Mouse (Mus musculus) adrenal gland, postnatal 14 days (tissue): ENCODE data around the gene Kif12. TPM values are rescaled to one million over a fixed set of nuclear protein-coding genes. Genes with fewer than 3 reads are reported as not detected.

Experiments
- DNase-seq: peaks from one replicate; pipeline ENCODE4 v3.0.0; 2021; ENCODE audit warnings: mixed read lengths
- total RNA-seq: library from RNA; stranded (reverse); gene quantifications from 2 replicates; pipeline ENCODE4 v1.2.3, GENCODE M21; 2021

Kif12 gene
- total RNA-seq, 1 experiment from 2014 or later: not detected

DNA sequence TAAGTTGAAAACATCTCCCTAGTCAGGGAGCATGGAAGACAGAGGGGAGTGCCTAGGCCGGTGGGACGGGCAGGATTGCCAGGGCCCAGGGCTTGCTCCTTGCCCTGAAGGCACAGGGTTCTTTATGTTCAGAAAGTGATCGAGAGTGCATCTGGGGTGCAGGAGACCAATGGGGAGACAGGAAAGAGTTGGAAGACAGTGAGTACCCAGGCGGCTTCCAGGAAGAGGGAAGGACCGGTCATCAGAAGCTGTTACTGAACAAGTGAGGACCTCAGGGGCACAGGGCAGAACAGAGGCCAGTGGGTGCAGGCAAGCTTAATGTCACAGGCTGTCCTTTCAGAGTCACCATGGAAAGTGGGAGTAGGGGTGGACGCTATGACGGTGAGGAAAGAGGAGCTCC is 13.7 kb downstream of the Kif12 start:
- DNase-seq: no peak

DNA sequence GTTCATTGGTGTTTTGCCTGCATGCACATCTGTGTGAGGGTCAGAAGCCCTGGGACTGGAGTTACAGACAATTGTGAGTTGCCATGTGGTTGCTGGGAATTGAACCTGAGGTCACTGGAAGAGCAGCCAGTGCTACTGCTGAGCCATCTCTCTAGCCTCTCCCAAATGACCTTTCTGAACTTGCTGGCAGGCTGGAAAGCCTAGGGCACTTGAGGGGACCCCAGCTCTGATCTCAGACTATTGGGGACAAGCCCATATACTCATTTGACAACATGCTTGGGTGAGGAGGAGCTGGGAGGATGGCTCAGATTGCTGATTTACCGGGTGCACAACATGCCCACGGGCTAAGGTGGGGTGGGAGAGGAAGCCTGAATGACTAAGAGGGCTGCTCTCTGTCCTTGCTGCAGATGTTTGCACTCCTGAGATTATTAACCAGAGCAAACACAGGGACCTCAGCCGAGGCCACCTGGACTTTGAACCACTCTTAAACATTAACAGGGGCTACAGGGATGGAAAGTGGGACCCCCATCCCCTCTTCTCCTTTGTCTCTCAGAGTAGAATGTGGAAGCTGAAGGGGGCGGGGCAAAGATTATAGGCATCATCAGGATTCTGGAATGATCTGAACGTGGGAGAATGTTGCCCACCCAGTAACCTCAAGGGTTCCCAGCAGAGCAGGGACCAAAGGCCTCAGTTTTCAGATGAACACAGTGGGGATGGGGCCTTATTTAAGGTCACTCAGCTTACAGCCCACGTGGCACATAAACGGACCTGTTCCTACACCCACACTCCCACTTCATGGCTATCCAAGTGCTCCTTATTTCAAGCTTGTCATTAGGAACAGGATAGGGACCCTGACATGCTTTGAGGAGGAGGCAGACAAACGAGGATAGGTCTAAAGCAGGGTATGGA is 15.0 kb downstream of the Kif12 start:
- DNase-seq: no peak

DNA sequence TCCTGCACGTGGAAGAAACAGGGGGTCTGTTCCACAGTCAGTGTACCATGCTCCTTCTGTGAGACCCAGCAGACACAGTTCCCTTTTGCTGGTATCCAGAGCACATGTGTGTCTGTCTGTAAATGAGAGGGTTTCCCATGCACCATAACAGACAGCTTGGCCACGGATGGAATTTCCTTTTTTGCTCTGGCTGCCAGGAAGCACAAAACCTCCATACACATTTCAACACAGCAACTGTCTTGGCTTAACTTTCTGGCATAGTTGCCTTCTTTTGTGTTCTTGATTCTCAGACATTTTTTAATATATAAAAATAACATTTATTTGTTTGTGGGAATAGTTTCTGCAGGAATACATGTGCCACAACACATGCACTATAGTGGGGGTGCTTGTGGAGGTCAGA is 16.3 kb downstream of the Kif12 start:
- DNase-seq: no peak

DNA sequence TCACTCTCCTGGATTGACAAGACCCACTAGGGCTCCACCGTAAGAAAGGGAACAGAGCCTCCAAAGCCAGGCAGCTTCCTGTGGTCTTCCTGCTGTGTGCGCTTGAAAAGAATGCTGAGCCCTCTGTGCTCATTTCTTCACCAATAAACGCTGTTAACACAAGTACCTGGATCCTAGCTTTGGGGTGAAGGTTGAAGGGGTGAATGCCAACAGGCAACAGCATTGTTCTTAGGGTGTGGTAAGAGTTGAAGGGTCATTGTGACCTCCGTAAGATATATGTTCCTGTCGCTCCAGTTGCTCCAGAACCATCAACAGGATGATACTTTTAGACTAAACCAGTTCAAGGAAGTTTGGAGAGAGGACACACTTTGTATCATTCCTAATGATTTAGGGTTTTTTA is 17.2 kb downstream of the Kif12 start, which contains the start of gene Ambp:
Gene Ambp, minus strand, starts transcription at position 101 of the 400 bp plus-strand sequence.
- DNase-seq: no peak

DNA sequence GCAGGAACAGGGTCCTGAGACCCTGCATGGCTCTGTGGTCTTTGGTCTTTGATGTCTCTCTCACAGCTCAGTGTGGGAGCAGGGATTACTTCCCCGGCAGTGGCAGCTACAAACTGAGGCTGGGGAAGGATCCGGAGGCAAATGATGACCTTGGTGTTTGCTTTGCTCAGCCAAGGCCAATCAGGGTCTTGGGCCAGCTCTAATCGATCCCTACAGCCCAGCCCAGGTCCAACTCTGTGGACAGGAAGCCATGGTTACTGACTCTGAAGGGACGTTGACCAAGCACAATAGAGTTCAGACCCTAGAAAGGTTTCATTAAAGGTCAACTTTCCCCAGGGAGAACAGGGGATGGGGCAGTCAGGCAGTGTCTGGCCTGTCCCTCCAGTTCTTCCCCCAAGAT is 17.9 kb downstream of the Kif12 start:
- DNase-seq: no peak

DNA sequence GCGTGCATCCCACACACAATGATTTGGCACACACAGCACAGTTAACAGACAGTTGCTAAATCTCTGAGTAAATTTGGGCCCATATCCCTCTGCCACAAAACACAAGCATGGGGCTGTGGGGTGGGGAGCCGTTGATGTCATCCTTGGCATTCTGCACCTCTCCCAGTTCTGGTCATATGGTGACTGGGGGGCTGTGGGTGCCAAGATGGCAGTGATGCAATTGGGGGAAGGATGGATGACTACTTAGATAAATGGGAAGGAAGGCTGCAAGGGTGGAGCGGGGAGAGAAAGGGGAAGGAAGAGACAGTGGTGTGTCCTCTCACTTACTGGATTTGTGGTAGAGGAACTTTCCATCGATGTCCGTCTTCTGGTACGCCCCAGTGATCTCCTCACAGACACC is 20.8 kb downstream of the Kif12 start:
- DNase-seq: no peak

DNA sequence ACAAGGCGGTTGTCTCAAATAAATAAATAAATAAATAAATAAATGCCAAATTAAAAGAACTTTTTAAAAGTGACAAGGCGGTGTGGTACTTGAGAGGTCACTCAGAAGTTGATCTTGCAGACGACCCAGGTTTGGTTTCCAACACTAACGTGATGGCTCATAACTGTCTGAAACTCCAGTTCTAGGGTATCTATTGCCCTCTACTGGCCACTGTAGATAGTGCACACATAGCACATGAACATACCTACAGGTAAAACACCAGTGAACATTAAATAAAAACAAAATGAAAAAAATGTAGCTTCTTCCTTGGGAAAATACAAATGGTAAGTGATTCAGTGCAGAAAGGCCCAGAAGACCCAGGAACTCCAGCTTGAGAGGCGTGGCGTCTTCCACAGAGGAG is 24.7 kb downstream of the Kif12 start:
- no peak for DNase-seq

DNA sequence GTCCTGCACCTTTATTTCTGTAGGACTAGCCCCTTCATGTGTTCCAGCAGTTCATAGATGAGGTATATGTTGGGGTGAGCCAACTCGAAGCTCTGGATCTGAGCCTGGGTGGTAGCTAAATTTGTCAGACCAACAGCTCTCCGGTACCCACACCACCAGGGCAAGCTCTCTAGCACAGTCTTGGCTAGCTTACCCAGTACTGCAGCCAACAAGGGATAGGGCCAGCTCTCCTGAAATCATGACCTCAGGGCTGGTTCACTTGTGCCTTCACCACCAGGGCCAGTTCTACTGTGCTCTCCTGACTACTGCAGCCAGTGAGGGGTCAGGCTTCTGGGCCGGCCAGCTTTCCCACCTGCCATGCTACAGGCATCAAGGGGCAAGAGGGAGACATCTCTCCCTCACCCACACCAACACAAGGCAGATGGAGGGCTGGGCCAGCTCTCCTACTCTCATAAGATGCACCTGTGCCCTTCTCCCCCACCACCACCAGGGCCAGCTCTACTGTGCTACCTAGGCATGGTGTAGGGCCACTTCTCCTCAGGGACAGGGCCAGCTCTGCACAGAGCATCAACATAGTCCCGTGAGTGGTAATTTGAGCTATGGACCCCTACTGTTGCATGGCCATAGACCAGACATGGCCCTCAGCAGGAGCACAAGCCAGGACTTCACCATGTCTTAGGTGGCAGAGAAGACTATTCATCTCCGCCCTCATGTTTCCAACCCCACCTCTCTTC is 41.9 kb downstream of the Kif12 start:
- peak; percentile 30 for DNase-seq

DNA sequence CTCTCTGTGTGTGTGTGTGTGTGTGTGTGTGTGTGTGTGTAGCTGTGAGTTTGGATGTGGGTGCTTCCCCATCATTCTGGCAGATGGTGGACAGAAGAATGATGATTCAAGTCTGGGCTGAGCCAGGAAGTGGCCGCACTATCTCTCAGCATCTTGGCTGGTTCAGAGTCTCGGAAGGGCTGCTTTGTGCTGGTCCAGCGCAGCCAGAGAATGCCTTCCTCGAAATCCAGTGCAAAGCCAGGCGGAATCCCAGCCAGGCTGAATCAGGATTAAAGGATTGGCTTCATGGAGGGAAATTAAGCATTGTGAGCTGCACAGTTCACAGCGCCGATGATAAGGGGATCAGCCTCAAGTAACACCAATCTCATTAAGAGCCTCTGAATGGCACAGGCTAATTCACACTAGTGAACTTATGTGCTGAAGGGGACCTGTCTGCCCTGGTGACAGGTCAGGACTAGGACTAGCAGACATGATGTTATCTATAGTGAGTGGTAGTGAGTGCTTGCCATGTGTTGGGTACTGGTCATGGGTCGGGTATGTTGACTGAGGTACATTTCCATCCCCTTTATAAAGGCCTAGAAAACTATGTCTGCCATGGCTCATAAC is 47.0 kb downstream of the Kif12 start:
- no peak for DNase-seq

DNA sequence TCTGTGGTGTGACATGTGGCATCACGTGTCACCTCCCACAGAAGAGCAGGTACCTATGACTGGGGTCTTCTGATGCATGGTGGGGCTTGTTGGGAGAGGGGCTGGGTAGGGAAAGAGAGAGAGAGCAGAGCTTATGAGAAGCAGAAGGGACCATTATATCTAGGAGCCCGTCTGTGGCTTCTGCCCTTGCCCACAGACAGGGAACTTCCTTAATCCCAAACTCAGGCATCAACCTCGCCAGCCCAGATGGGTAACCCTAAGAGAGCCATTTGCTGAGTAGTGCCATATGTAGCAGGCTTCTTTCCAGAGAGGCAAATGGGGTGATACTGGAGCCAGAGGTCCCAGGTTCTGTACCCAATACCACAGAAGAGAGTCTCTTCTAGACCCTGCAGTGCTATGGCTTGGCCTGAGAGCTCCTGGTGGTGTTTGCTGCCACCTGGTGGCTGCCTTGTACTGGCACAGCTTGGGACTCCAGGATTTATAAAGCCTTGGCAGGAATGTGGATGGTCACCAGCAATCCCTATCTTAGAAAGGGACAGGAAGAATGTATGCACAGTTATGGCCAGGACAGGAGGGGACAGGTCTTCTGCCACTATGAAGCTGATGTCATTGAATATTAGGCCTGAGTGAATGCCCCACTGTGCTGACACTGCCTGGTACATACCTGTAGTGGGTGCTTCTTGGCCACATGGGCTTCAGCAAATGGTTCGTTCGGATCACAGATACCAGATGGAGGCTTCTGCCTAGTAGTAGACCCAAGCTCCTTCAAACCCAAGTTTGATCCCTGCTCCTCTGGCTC is 53.1 kb downstream of the Kif12 start:
- peak; percentile 87 for DNase-seq

Other genes with a start within 250 kb of the Kif12 start
- gene Zfp618, start 206.6 kb downstream of the Kif12 start, total RNA-seq: 6.5 and 7.7 TPM in 2 replicates
- gene Ambp, start 17.3 kb downstream of the Kif12 start, total RNA-seq: 16.0 and 316 TPM in 2 replicates
- 8.1 and 9.2 TPM in 2 replicates for gene Col27a1, start 41.9 kb upstream of the Kif12 start, total RNA-seq
- 7.2 and 16.7 TPM in 2 replicates for gene Orm1, start 172.4 kb upstream of the Kif12 start, total RNA-seq
- 6.6 and 8.0 TPM in 2 replicates for gene Orm3, start 184.0 kb upstream of the Kif12 start, total RNA-seq
- 1.1 and 1.9 TPM in 2 replicates for gene Orm2, start 190.3 kb upstream of the Kif12 start, total RNA-seq
- 4.4 and 16.1 TPM in 2 replicates for gene Akna, start 231.2 kb upstream of the Kif12 start, total RNA-seq